Mouse (Mus musculus): ENCODE results near the gene Wbp1. TPM values are rescaled to one million over a fixed set of nuclear protein-coding genes. Genes with fewer than 3 reads are reported as not detected.

Wbp1 gene
- 42.7 TPM for total RNA-seq (2023)

GRCm38 (mm10) chr6:83120930-83121862, at the start of gene Wbp1:
Wbp1 (minus strand) TSS chr6:83121559.

GRCm38 (mm10) chr6:83165607-83166242, 44.4 kb upstream of the Wbp1 start, which contains the start of gene Dctn1:
Dctn1 (plus strand) TSS chr6:83165920.

GRCm38 (mm10) chr6:83156259-83156684, 34.9 kb upstream of the Wbp1 start, which contains the start of the genes Wdr54 and 1700003E16Rik:
Wdr54 (minus strand) TSS chr6:83156397.
1700003E16Rik (plus strand) TSS chr6:83156404.

GRCm38 (mm10) chr6:83134951-83135513, 13.7 kb upstream of the Wbp1 start, which contains the start of gene Rtkn:
Rtkn (plus strand) TSS chr6:83135463.

GRCm38 (mm10) chr6:83125331-83125730, 4.0 kb upstream of the Wbp1 start, which contains the start of gene Ino80b:
Ino80b (minus strand) TSS chr6:83125431.

GRCm38 (mm10) chr6:83115011-83115671, 6.2 kb downstream of the Wbp1 start, which contains the start of gene Mogs:
Mogs (plus strand) TSS chr6:83115496.

GRCm38 (mm10) chr6:83108762-83109668, 12.3 kb downstream of the Wbp1 start, which contains the start of gene Mrpl53:
Mrpl53 (plus strand) TSS chr6:83109040.

GRCm38 (mm10) chr6:83101316-83101687, 20.1 kb downstream of the Wbp1 start, which contains the start of the genes Ccdc142 and Gm42688:
Ccdc142 (plus strand) TSS chr6:83101601.
Gm42688 (plus strand) TSS chr6:83101617.

GRCm38 (mm10) chr6:83086121-83087035, 35.0 kb downstream of the Wbp1 start, which contains the start of gene Lbx2:
Lbx2 (plus strand) TSS chr6:83086367.

GRCm38 (mm10) chr6:83077630-83078323, 43.6 kb downstream of the Wbp1 start, which contains the start of gene Pcgf1:
Pcgf1 (plus strand) TSS chr6:83077869.

GRCm38 (mm10) chr6:83070247-83070310, 51.3 kb downstream of the Wbp1 start, which contains the start of gene Tlx2:
Tlx2 (minus strand) TSS chr6:83070293.

Other genes with a start within 250 kb of the Wbp1 start
- 31.7 TPM for gene Sema4f, start 181.8 kb downstream of the Wbp1 start, total RNA-seq (2023)
- not detected for gene M1ap, start 174.7 kb downstream of the Wbp1 start, total RNA-seq (2023)
- 20.4 TPM for gene Dok1, start 88.1 kb downstream of the Wbp1 start, total RNA-seq (2023)
- not detected for gene Loxl3, start 87.4 kb downstream of the Wbp1 start, total RNA-seq (2023)
- 325 TPM for gene Aup1, start 67.0 kb downstream of the Wbp1 start, total RNA-seq (2023)
- gene Htra2, start 66.3 kb downstream of the Wbp1 start, total RNA-seq (2023): 27.9 TPM
- gene Dqx1, start 63.7 kb downstream of the Wbp1 start, total RNA-seq (2023): 15.2 TPM
- not detected for gene Tlx2, start 51.3 kb downstream of the Wbp1 start, total RNA-seq (2023)
- 32.1 TPM for gene Pcgf1, start 43.7 kb downstream of the Wbp1 start, total RNA-seq (2023)
- not detected for gene Lbx2, start 35.2 kb downstream of the Wbp1 start, total RNA-seq (2023)
- 16.0 TPM for gene Ccdc142, start 20.0 kb downstream of the Wbp1 start, total RNA-seq (2023)
- gene Gm42688, start 19.9 kb downstream of the Wbp1 start, total RNA-seq (2023): 9.5 TPM
- 28.5 TPM for gene Mrpl53, start 12.5 kb downstream of the Wbp1 start, total RNA-seq (2023)
- gene Mogs, start 6.1 kb downstream of the Wbp1 start, total RNA-seq (2023): 33.9 TPM
- 33.8 TPM for gene Ino80b, start 3.9 kb upstream of the Wbp1 start, total RNA-seq (2023)
- gene Rtkn, start 13.9 kb upstream of the Wbp1 start, total RNA-seq (2023): not detected
- not detected for gene Wdr54, start 34.8 kb upstream of the Wbp1 start, total RNA-seq (2023)
- gene 1700003E16Rik, start 34.8 kb upstream of the Wbp1 start, total RNA-seq (2023): not detected
- 103 TPM for gene Dctn1, start 44.4 kb upstream of the Wbp1 start, total RNA-seq (2023)
- gene Slc4a5, start 98.3 kb upstream of the Wbp1 start, total RNA-seq (2023): not detected
- 26.2 TPM for gene Mthfd2, start 204.3 kb upstream of the Wbp1 start, total RNA-seq (2023)
- 102 TPM for gene Mob1a, start 204.5 kb upstream of the Wbp1 start, total RNA-seq (2023)
- gene Bola3, start 227.6 kb upstream of the Wbp1 start, total RNA-seq (2023): 30.7 TPM